Mouse (Mus musculus): ENCODE measurements around the gene Aldob.
"Not testable (repeated sequence)": the region's sequence is repeated elsewhere in the genome, so short reads cannot be mapped to it uniquely, and the experiment has no call there.

Gene Aldob

GRCm38 (mm10) chr4:49535675-49536294, 13.6 kb downstream of the Aldob start:
- DNase-seq (ENCODE audit: low read depth, low spot score) = no peak

GRCm38 (mm10) chr4:49535036-49535435, 14.3 kb downstream of the Aldob start:
- DNase-seq (ENCODE audit: low read depth, low spot score) = no peak

- DNase-seq (ENCODE audit: low read depth, low spot score) = no peak
Observed at GRCm38 (mm10) chr4:49522576-49522975, 26.8 kb downstream of the Aldob start.

GRCm38 (mm10) chr4:49521346-49521745, 28.0 kb downstream of the Aldob start:
- DNase-seq (ENCODE audit: low read depth, low spot score) = no peak

DNA sequence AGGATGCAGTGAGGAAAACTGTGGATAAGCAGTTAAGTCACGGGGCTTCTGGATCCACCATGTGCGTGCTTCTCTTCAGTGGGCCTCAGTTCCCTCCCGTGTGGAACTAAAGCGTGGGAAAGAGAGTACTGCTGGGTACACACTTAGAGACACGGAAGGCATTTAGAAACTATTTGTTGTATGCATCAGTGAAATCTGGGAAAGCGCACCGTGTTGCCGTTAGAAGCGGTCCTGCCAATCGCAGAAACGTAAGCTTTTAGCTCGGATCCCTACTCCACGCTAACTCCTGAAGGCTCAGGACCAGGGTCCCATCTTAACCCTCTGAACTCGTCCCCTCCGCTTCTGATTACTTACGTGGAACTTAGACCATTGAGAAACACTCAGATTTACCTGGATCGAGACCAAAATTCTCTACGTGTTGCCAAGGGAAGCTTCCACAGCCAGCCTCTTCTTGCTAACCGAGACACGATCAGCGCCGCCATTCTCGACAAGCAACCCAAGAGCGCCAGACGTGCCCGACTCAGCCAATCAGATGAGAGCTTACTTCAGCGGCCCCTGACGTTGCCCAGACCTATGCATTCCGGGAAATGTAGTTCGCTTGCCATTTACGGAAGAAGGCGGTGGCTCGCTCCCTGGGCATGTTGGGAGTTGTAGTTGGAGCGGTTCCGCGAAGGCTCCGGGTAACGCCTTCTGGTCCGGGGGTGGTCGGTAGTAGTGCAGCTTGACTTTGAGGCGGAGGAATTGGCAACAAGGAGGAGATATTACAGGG, 28.6 kb downstream of the Aldob start, which contains the start of the genes Mrpl50 and Zfp189:
Mrpl50 (minus strand) TSS at position 522 of the 769 bp plus-strand sequence.
Zfp189 (plus strand) TSS at position 605 of the 769 bp plus-strand sequence.
- DNase-seq (ENCODE audit: low read depth, low spot score) = peak; percentile 97

- peak; percentile 86 for DNase-seq (ENCODE audit: low read depth, low spot score)
Observed at GRCm38 (mm10) chr4:49519476-49519875, 29.9 kb downstream of the Aldob start.

DNA sequence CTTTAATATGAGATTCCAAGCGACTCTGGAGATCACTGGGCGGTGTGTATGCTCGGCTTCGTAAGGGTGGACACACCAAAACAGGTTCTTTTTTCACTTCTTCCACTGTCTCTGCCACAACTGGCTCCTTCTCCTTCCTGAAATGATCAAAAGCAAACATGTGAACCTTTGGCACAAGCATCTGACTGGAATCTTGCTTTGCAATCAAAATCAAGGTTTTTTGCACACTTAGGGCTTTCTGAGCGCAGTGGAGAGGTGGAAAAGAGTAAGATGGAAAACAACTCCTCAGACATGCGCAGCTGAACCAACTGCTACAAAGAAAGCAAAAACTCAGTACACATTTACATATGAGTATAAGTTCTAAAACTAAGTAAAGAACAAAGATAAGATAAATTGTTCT, 34.9 kb downstream of the Aldob start:
- DNase-seq (ENCODE audit: low read depth, low spot score) = no peak

DNA sequence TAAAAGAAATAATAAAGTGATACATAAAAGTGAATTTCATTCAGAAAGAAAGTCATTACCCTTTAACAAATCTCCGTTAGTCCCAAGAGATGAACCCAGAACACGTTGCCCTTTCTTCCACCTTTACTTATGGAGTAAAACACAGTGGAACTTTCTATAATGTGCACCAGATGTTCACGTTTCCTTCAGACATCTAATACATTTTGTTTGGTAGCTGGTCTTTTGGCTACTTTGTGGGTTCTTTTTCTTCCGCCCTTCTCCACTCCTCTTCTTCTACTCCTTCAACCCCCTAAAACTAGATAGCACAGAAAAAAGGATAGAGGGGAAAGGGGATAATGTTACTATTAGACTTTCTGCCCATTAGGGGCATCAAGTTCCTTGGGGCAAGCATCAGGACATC, 36.7 kb downstream of the Aldob start:
- DNase-seq (ENCODE audit: low read depth, low spot score) = no peak

DNA sequence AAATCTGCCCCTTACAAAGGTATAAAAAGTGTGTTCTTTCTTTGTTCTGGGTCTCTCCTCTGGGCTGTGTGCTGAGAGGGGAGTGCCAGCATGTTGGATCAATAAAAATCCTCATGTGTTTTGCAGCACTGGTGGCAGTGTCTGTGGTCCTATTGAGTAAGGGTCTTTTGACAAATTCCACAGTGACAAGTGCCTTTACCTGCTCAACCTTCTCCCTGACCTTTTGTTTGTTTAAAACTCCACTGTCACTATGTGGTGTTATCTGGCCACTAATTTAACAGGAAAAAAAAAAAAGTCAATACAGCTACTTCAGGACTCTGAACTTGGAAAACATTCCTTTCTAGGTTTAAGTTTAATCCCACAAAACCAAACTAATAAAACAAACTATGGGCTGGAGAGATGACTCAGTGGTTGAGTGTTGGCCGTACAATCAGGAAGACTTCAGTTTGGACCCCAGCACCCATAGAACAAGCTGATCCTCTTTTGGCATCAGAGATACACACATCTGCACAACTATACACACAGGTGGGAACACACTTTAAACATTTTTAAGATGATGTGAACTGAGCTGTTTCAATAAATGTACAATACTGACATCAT, 39.0 kb downstream of the Aldob start:
- DNase-seq (ENCODE audit: low read depth, low spot score) = not testable (repeated sequence)

GRCm38 (mm10) chr4:49509183-49509582, 40.2 kb downstream of the Aldob start:
- no peak for DNase-seq (ENCODE audit: low read depth, low spot score)

- no peak for DNase-seq (ENCODE audit: low read depth, low spot score)
Observed at GRCm38 (mm10) chr4:49506386-49506785, 43.0 kb downstream of the Aldob start, which contains the start of gene Baat. Gene Baat (minus strand): TSS chr4:49506557.

GRCm38 (mm10) chr4:49503563-49503962, 45.8 kb downstream of the Aldob start:
- no peak for DNase-seq (ENCODE audit: low read depth, low spot score)

Data from ZHBTc4 (cell line).